Mouse (Mus musculus) thymus, adult 2 months (tissue): ENCODE results near the gene Dock9. TPM values are rescaled to one million over a fixed set of nuclear protein-coding genes. Genes with fewer than 3 reads are reported as not detected.

Experiments
- DNase-seq: peaks from one replicate; pipeline ENCODE4 v3.0.0; 2021
- H3K27ac ChIP-seq: fragments of 200-500 bp; 2 replicates; pipeline ENCODE4 v1.5.1; 2012; ENCODE audit warnings: low read length, control low read depth; ENCODE audit not compliant: control insufficient read depth, insufficient read depth
- H3K27me3 ChIP-seq: fragments of 200-500 bp; 2 replicates; pipeline ENCODE4 v1.6.1; 2012; ENCODE audit warnings: mild to moderate bottlenecking, low read length, moderate library complexity, mixed read lengths; ENCODE audit not compliant: control insufficient read depth, insufficient read depth
- H3K36me3 ChIP-seq: fragments of 200-500 bp; 2 replicates; pipeline ENCODE4 v1.6.1; 2012; ENCODE audit warnings: mild to moderate bottlenecking, low read length, moderate library complexity; ENCODE audit not compliant: control insufficient read depth, insufficient read depth
- H3K4me1 ChIP-seq: fragments of 200-500 bp; replicated peaks from 2 replicates; pipeline ENCODE4 v1.6.1; 2012; ENCODE audit warnings: low read length; ENCODE audit not compliant: control insufficient read depth, insufficient read depth
- H3K4me3 ChIP-seq: fragments of 200-500 bp; 2 replicates; pipeline ENCODE4 v1.5.1; 2012; ENCODE audit warnings: mild to moderate bottlenecking, low read length, control low read depth, moderate library complexity; ENCODE audit not compliant: control insufficient read depth, insufficient read depth
- CTCF ChIP-seq: fragments of 200-500 bp; IDR thresholded peaks from 2 replicates; pipeline ENCODE4 v1.5.1; 2012; ENCODE audit warnings: mild to moderate bottlenecking, control low read depth, low read length, moderate library complexity, borderline replicate concordance; ENCODE audit not compliant: control insufficient read depth, poor library complexity, insufficient read depth; ENCODE audit errors: extremely low read depth
- POLR2A ChIP-seq: fragments of 200-500 bp; IDR thresholded peaks from 2 replicates; pipeline ENCODE4 v1.6.1; 2012; ENCODE audit warnings: mild to moderate bottlenecking, low read length, control low read depth, moderate library complexity; ENCODE audit not compliant: control insufficient read depth, poor library complexity, insufficient read depth; ENCODE audit errors: extremely low read depth
- WGBS: fragments of 180-500 bp; shearing (Covaris S2); methylation state at CpG from one replicate; pipeline ENCODE4 v1.1.7; 2018; 5-methylcytosine and 5-hydroxymethylcytosine counted together
- polyA plus RNA-seq: library from polyadenylated mRNA; depleted of rRNA; stranded (reverse); fragments of >200 nt; gene quantifications from 2 replicates; pipeline ENCODE4 v1.2.3, GENCODE M21; 2012

The Dock9 gene
- polyA plus RNA-seq, 1 experiment = 13.2 TPM

- 95% methylated on average over 21 of the region's 21 CpGs for WGBS
- Histone ChIP-seq H3K36me3 (no peaks in the 10 kb centered on the region), H3K27me3 (no peaks in the 10 kb centered on the region), H3K4me3 (no peak overlapping the region), H3K27ac (no peak overlapping the region), H3K4me1 (peaks cover 17% of the 10 kb centered on the region)
- no peak for TF ChIP-seq POLR2A
- TF ChIP-seq CTCF = no peak
- DNase-seq = no peak
Observed at GRCm38 (mm10) chr14:121556401-121557315, 241.0 kb downstream of the Dock9 start.

GRCm38 (mm10) chr14:121553785-121554184 lies 243.9 kb downstream of the Dock9 start:
- DNase-seq = peak; percentile 8
- H3K4me3 ChIP-seq = no peak overlapping the region
- peaks cover 17% of the 10 kb centered on the region for H3K4me1 ChIP-seq
- no peaks in the 10 kb centered on the region for H3K36me3 ChIP-seq
- no peaks in the 10 kb centered on the region for H3K27me3 ChIP-seq
- H3K27ac ChIP-seq = no peak overlapping the region
- TF ChIP-seq POLR2A = no peak
- TF ChIP-seq CTCF = no peak

- H3K27me3 ChIP-seq = no peaks in the 10 kb centered on the region
- TF ChIP-seq CTCF = no peak
- no peak for TF ChIP-seq POLR2A
- DNase-seq = peak; percentile 40
- no peaks in the 10 kb centered on the region for H3K36me3 ChIP-seq
- no peak overlapping the region for H3K4me3 ChIP-seq
- H3K27ac ChIP-seq = peak overlapping the region; percentile 42; the same call in 1 of the 2 replicates
- 21% methylated on average over 5 of the region's 5 CpGs for WGBS
- peaks cover 17% of the 10 kb centered on the region for H3K4me1 ChIP-seq
Observed at GRCm38 (mm10) chr14:121552586-121552985, 245.1 kb downstream of the Dock9 start.

GRCm38 (mm10) chr14:121549834-121550233 lies 247.8 kb downstream of the Dock9 start:
- peaks cover 27% of the 10 kb centered on the region for H3K4me1 ChIP-seq
- no peak overlapping the region for H3K4me3 ChIP-seq
- no peak for DNase-seq
- H3K27ac ChIP-seq = no peak overlapping the region
- no peaks in the 10 kb centered on the region for H3K36me3 ChIP-seq
- WGBS = 90% methylated on average over 6 of the region's 6 CpGs
- TF ChIP-seq CTCF (no peak), POLR2A (no peak)
- no peaks in the 10 kb centered on the region for H3K27me3 ChIP-seq

GRCm38 (mm10) chr14:121547745-121548144 lies 249.9 kb downstream of the Dock9 start:
- WGBS = 94% methylated on average over 7 of the region's 7 CpGs
- DNase-seq = no peak

GRCm38 (mm10) chr14:121546621-121547020 lies 251.0 kb downstream of the Dock9 start:
- WGBS = 93% methylated on average over 5 of the region's 5 CpGs
- DNase-seq = no peak
- no peaks in the 10 kb centered on the region for H3K27me3 ChIP-seq
- H3K36me3 ChIP-seq = no peaks in the 10 kb centered on the region
- peaks cover 11% of the 10 kb centered on the region for H3K4me1 ChIP-seq
- H3K4me3 ChIP-seq = no peak overlapping the region
- TF ChIP-seq POLR2A = no peak
- H3K27ac ChIP-seq = no peak overlapping the region

More at GRCm38 (mm10) chr14:121547745-121548144, 249.9 kb downstream of the Dock9 start:
- H3K4me3 ChIP-seq = no peak overlapping the region
- no peak for TF ChIP-seq POLR2A
- no peak for TF ChIP-seq CTCF
- H3K4me1 ChIP-seq = peaks cover 21% of the 10 kb centered on the region
- H3K27me3 ChIP-seq = no peaks in the 10 kb centered on the region
- H3K36me3 ChIP-seq = no peaks in the 10 kb centered on the region
- no peak overlapping the region for H3K27ac ChIP-seq
